Mouse (Mus musculus) gastrocnemius, adult 18-20 months (tissue): ENCODE data around the gene Gm11985. TPM values are rescaled to one million over a fixed set of nuclear protein-coding genes. Genes with fewer than 3 reads are reported as not detected.

Source experiments
- DNase-seq: peaks from one replicate; pipeline ENCODE4 v3.0.0; 2021; ENCODE audit warnings: low spot score
- total RNA-seq, 2 experiments: library from RNA; stranded (reverse); gene quantifications; 2 replicates each; pipeline ENCODE4 v1.2.3; 2021

Gm11985 gene
- total RNA-seq, 2 experiments from 2014 or later: not detected

GRCm38 (mm10) chr11:7156427-7156826, 31.9 kb downstream of the Gm11985 start:
- peak; percentile 5 for DNase-seq

- DNase-seq: no peak
Observed at GRCm38 (mm10) chr11:7153081-7153480, 35.3 kb downstream of the Gm11985 start.

- no peak for DNase-seq
Observed at GRCm38 (mm10) chr11:7152371-7152770, 36.0 kb downstream of the Gm11985 start.

GRCm38 (mm10) chr11:7150511-7150910, 37.9 kb downstream of the Gm11985 start:
- no peak for DNase-seq

GRCm38 (mm10) chr11:7149471-7149870, 38.9 kb downstream of the Gm11985 start:
- no peak for DNase-seq

GRCm38 (mm10) chr11:7147945-7148344, 40.4 kb downstream of the Gm11985 start:
- DNase-seq: no peak

GRCm38 (mm10) chr11:7147536-7147935, 40.8 kb downstream of the Gm11985 start:
- DNase-seq: no peak

GRCm38 (mm10) chr11:7145221-7145620, 43.1 kb downstream of the Gm11985 start:
- DNase-seq: no peak

- no peak for DNase-seq
Observed at GRCm38 (mm10) chr11:7144369-7144768, 44.0 kb downstream of the Gm11985 start.

- no peak for DNase-seq
Observed at GRCm38 (mm10) chr11:7142725-7143124, 45.6 kb downstream of the Gm11985 start.

- peak; percentile 13 for DNase-seq
Observed at GRCm38 (mm10) chr11:7140449-7140848, 47.9 kb downstream of the Gm11985 start.

- no peak for DNase-seq
Observed at GRCm38 (mm10) chr11:7138370-7138769, 50.0 kb downstream of the Gm11985 start.

- no peak for DNase-seq
Observed at GRCm38 (mm10) chr11:7136246-7136855, 52.0 kb downstream of the Gm11985 start.

GRCm38 (mm10) chr11:7135763-7136162, 52.6 kb downstream of the Gm11985 start:
- DNase-seq: peak; percentile 10

- DNase-seq: no peak
Observed at GRCm38 (mm10) chr11:7135301-7135700, 53.1 kb downstream of the Gm11985 start.

GRCm38 (mm10) chr11:7134319-7134718, 54.0 kb downstream of the Gm11985 start:
- DNase-seq: no peak

GRCm38 (mm10) chr11:7133736-7134135, 54.6 kb downstream of the Gm11985 start:
- no peak for DNase-seq

Other genes with a start within 250 kb of the Gm11985 start
- under 1 TPM; 0.48 to 0.59 TPM for gene Adcy1, start 125.1 kb downstream of the Gm11985 start, total RNA-seq
- not detected for gene Igfbp1, start 9.2 kb upstream of the Gm11985 start, total RNA-seq
- 10 to 100 TPM; 12.0 to 13.4 TPM for gene Igfbp3, start 25.4 kb upstream of the Gm11985 start, total RNA-seq